ENCODE assay signal across 8 mouse cellular contexts in the genomic region with DNA sequence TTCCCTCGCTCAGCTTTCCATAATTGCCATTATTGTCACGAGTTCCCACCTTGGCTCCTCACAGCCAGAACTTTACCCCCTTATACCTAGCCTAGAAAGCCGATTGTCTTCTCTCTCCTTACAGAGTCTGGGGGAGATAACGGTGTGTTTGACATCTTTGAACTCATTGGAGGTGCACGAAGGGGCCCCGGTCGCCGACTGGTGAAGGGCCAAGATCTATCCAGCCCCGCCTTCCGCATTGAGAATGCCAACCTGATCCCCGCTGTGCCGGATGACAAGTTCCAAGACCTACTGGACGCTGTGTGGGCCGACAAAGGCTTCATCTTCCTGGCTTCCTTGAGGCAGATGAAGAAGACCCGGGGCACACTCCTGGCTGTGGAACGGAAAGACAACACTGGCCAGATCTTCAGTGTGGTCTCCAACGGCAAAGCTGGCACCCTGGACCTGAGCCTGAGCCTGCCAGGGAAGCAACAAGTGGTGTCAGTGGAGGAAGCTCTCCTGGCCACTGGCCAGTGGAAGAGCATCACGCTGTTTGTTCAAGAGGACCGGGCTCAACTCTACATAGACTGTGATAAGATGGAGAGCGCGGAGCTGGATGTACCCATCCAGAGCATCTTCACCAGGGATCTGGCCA. TPM values are rescaled to one million over a fixed set of nuclear protein-coding genes. Genes with fewer than 3 reads are reported as not detected.
DNase-seq lines count a peak whose midpoint lies in the region; ATAC-seq lines count a peak whose summit lies in the region.

No protein-coding gene starts in this region.

- 56% methylated on average over 21 of the region's 21 CpGs for WGBS in forebrain, embryonic 13.5 days
- WGBS in kidney, embryonic 15.5 days: 67% methylated on average over 21 of the region's 21 CpGs
- WGBS in midbrain, embryonic 11.5 days: 55% methylated on average over 21 of the region's 21 CpGs

- DNase-seq in midbrain, embryonic 11.5 days (ENCODE audit: low spot score, missing footprints): no peak
- DNase-seq in adrenal gland, postnatal 10 days: no peak
- no peak for DNase-seq in right cerebral cortex, postnatal 25 days
- DNase-seq in adrenal gland, postnatal 25 days: no peak
- no peak for DNase-seq in layer of hippocampus, postnatal 10 days (ENCODE audit: low spot score in 2 of 2)

- H3K4me3 ChIP-seq in brown adipose tissue, adult 24 weeks (ENCODE audit: insufficient read depth, low read depth, low read length): peak overlapping the region; percentile 39
- H3K4me3 ChIP-seq in forebrain, embryonic 13.5 days: peak overlapping the region; percentile 52
- peak overlapping the region; percentile 61 for H3K4me3 ChIP-seq in kidney, embryonic 15.5 days (replicated peaks)
- H3K4me3 ChIP-seq in midbrain, embryonic 11.5 days (ENCODE audit: low read depth, low read length): peak overlapping the region; percentile 47

- H3K4me1 ChIP-seq in brown adipose tissue, adult 24 weeks (ENCODE audit: control insufficient read depth, insufficient read depth, insufficient read length, low read length): peaks cover 2% of the 10 kb centered on the region; the same call in 1 of the 2 replicates
- peaks cover 25% of the 10 kb centered on the region for H3K4me1 ChIP-seq in forebrain, embryonic 13.5 days
- H3K4me1 ChIP-seq in kidney, embryonic 15.5 days: peaks cover 49% of the 10 kb centered on the region
- H3K4me1 ChIP-seq in midbrain, embryonic 11.5 days (ENCODE audit: control insufficient read depth, insufficient read depth, low read length): peaks cover 8% of the 10 kb centered on the region

- ATAC-seq in forebrain, embryonic 13.5 days: no peak
- ATAC-seq in kidney, embryonic 15.5 days (replicated peaks; ENCODE audit: low FRiP score): no peak
- ATAC-seq in midbrain, embryonic 11.5 days (ENCODE audit: low FRiP score): no peak

- no peaks in the 10 kb centered on the region for H3K9me3 ChIP-seq in forebrain, embryonic 13.5 days (replicated peaks)
- no peaks in the 10 kb centered on the region for H3K9me3 ChIP-seq in kidney, embryonic 15.5 days (replicated peaks)
- no peaks in the 10 kb centered on the region for H3K9me3 ChIP-seq in midbrain, embryonic 11.5 days (ENCODE audit: control insufficient read depth, low read length)

- no peak overlapping the region for H3K27ac ChIP-seq in brown adipose tissue, adult 24 weeks (replicated peaks; ENCODE audit: low read depth, low read length)
- H3K27ac ChIP-seq in forebrain, embryonic 13.5 days: no peak overlapping the region
- H3K27ac ChIP-seq in kidney, embryonic 15.5 days: no peak overlapping the region
- H3K27ac ChIP-seq in midbrain, embryonic 11.5 days (ENCODE audit: low read depth, low read length): no peak overlapping the region

- H3K4me2 ChIP-seq in forebrain, embryonic 13.5 days: peak overlapping the region; percentile 91
- peak overlapping the region; percentile 77 for H3K4me2 ChIP-seq in kidney, embryonic 15.5 days
- H3K4me2 ChIP-seq in midbrain, embryonic 11.5 days: peak overlapping the region; percentile 94

- H3K27me3 ChIP-seq in forebrain, embryonic 13.5 days: peaks cover 10% of the 10 kb centered on the region
- H3K27me3 ChIP-seq in kidney, embryonic 15.5 days: peaks cover 11% of the 10 kb centered on the region; the same call in 1 of the 2 replicates
- peaks cover 6% of the 10 kb centered on the region; the same call in 1 of the 2 replicates for H3K27me3 ChIP-seq in midbrain, embryonic 11.5 days (ENCODE audit: control insufficient read depth, insufficient read depth, low read length)

- no peak overlapping the region for H3K9ac ChIP-seq in forebrain, embryonic 13.5 days
- H3K9ac ChIP-seq in kidney, embryonic 15.5 days: peak overlapping the region; percentile 45
- no peak overlapping the region for H3K9ac ChIP-seq in midbrain, embryonic 11.5 days (ENCODE audit: low read length)

- H3K36me3 ChIP-seq in forebrain, embryonic 13.5 days (ENCODE audit: poor library complexity, severe bottlenecking): no peaks in the 10 kb centered on the region; the same call in 1 of the 2 replicates
- H3K36me3 ChIP-seq in kidney, embryonic 15.5 days: peaks cover 32% of the 10 kb centered on the region
- no peaks in the 10 kb centered on the region; the same call in 1 of the 2 replicates for H3K36me3 ChIP-seq in midbrain, embryonic 11.5 days (ENCODE audit: control insufficient read depth, insufficient read depth, low read length)

RNA-seq across cellular contexts. Expression of gene Thbs1, which starts 1.3 kb away (rescaled TPM):
- polyA plus RNA-seq in brown adipose tissue, adult 24 weeks (2012; ENCODE audit: insufficient read depth, insufficient read length, missing spikeins): 6.2 and 8.1 TPM in 2 replicates
- 5.9 and 9.2 TPM in 2 replicates for polyA plus RNA-seq in forebrain, embryonic 13.5 days (2015; fragmentation: Nextera tagmentation; extraction: Ambion mirVana)
- polyA plus RNA-seq in kidney, embryonic 15.5 days (2015; fragmentation: Nextera tagmentation; extraction: Ambion mirVana): 35.1 and 38.3 TPM in 2 replicates
- 37.4 and 42.0 TPM in 2 replicates for polyA plus RNA-seq in midbrain, embryonic 11.5 days (2014; fragmentation: Nextera tagmentation; extraction: Ambion mirVana)
- 10 to 100 TPM; 19.9 to 31.9 TPM for total RNA-seq in adrenal gland, postnatal 10 days (2021)
- 8.0 and 8.5 TPM in 2 replicates for total RNA-seq in adrenal gland, postnatal 25 days (2021)
- 1 to 10 TPM; 7.7 to 9.2 TPM for total RNA-seq in layer of hippocampus, postnatal 10 days (2021)
